Mouse (Mus musculus): Measurements from ENCODE around the gene Gm5538.
A peak's percentile ranks its signal among the peaks of the same experiment; 100 is the strongest.

Gm5538 gene

GRCm38 (mm10) chr3:59729490-59729889 is at the start of gene Gm5538:
TSS of gene Gm5538 (plus strand) at chr3:59729790.
- DNase-seq (ENCODE audit: low spot score), result no peak

- DNase-seq (ENCODE audit: low spot score), result no peak
Observed at GRCm38 (mm10) chr3:59697391-59697790, 32.2 kb upstream of the Gm5538 start.

- no peak for DNase-seq (ENCODE audit: low spot score)
Observed at GRCm38 (mm10) chr3:59702614-59703110, 26.9 kb upstream of the Gm5538 start.

GRCm38 (mm10) chr3:59739866-59740265 is 10.3 kb downstream of the Gm5538 start:
- no peak for DNase-seq (ENCODE audit: low spot score)

GRCm38 (mm10) chr3:59744181-59744580 is 14.6 kb downstream of the Gm5538 start:
- peak; percentile 56 for DNase-seq (ENCODE audit: low spot score)

Measured in embryo, embryonic 10 days (tissue).